Mouse (Mus musculus): ENCODE data around the gene Ckb. TPM values are rescaled to one million over a fixed set of nuclear protein-coding genes. Genes with fewer than 3 reads are reported as not detected.
A peak's percentile ranks its signal among the peaks of the same experiment; 100 is the strongest.
"Not testable (repeated sequence)": the region's sequence is repeated elsewhere in the genome, so short reads cannot be mapped to it uniquely, and the experiment has no call there.

Ckb gene
- polyA plus RNA-seq, 1 experiment from 2014 or later, result 1,552 TPM

DNA sequence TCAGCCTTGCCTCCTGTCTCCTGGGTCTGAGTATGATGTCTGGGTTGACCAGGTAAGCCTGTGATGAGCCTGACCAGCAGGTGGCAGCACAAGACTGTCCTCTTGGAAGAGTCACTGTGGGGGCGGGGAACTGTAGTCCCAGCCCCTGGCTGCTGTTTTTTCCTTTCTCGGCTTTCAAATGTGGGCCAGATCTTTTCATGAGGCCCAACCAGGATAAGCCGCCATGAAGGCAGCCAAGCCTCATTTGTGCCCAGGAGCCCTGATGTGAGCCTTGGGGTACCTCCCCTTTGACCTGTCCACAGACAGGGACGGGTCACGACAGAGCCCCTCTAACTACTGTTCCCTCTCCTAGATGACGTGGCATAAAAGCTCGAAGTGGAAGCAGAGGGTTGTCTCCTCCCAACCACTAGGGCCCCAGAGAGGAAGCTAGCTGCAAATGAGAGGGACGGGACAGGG lies 3.7 kb downstream of the Ckb start:
- Histone ChIP-seq H3K27me3 (replicated peaks; ENCODE audit: control insufficient read depth, insufficient read depth, low read length) (no peaks in the 10 kb centered on the region), H3K27ac (ENCODE audit: low read depth, low read length) (peak overlapping the region; percentile 78), H3K4me2 (ENCODE audit: low read length) (peak overlapping the region; percentile 95), H3K9me3 (replicated peaks; ENCODE audit: control insufficient read depth, low read length) (no peaks in the 10 kb centered on the region), H3K36me3 (ENCODE audit: control insufficient read depth, insufficient read depth, low read length) (peaks cover 39% of the 10 kb centered on the region), H3K4me1 (ENCODE audit: control insufficient read depth, insufficient read depth, low read length) (peaks cover 26% of the 10 kb centered on the region), H3K4me3 (ENCODE audit: low read depth, low read length) (peak overlapping the region; percentile 93), H3K9ac (ENCODE audit: low read length) (peak overlapping the region; percentile 95)
- DNase-seq (ENCODE audit: low spot score) (peak; percentile 97), ATAC-seq (peak; percentile 52)
- WGBS, result 2% methylated on average over 8 of the region's 8 CpGs

GRCm38 (mm10) chr12:111667421-111667820 lies 4.7 kb downstream of the Ckb start:
- WGBS, result 89% methylated on average over 5 of the region's 5 CpGs
- no peak for DNase-seq (ENCODE audit: low spot score)
- Histone ChIP-seq H3K27me3 (replicated peaks; ENCODE audit: control insufficient read depth, insufficient read depth, low read length) (no peaks in the 10 kb centered on the region), H3K9ac (ENCODE audit: low read length) (no peak overlapping the region), H3K9me3 (replicated peaks; ENCODE audit: control insufficient read depth, low read length) (no peaks in the 10 kb centered on the region), H3K27ac (ENCODE audit: low read depth, low read length) (no peak overlapping the region), H3K4me2 (ENCODE audit: low read length) (no peak overlapping the region), H3K36me3 (ENCODE audit: control insufficient read depth, insufficient read depth, low read length) (peaks cover 39% of the 10 kb centered on the region), H3K4me1 (ENCODE audit: control insufficient read depth, insufficient read depth, low read length) (peaks cover 19% of the 10 kb centered on the region), H3K4me3 (ENCODE audit: low read depth, low read length) (no peak overlapping the region)
- no peak for ATAC-seq

DNA sequence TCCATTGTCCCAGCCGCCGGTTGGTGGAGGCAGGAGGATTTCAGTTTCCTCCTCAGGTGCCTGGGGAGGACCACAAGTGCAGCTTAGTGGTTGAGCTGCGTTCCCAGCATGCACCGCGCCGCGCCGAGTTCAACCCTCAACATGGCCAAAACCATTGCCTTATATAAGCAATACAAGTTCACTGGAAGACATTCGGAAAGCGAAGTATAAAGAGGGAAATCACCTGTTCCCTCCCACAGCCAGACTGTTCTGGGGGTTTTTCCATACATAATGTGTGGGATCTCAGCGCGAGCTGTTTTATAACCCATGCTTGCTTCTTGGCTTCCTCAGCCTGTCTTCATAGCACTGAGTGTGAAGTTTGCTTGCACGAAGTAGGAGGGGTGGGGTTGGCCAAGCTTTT lies 5.8 kb downstream of the Ckb start:
- Histone ChIP-seq H3K4me2 (ENCODE audit: low read length) (no peak overlapping the region), H3K4me1 (ENCODE audit: control insufficient read depth, insufficient read depth, low read length) (peaks cover 19% of the 10 kb centered on the region), H3K27ac (ENCODE audit: low read depth, low read length) (no peak overlapping the region), H3K4me3 (ENCODE audit: low read depth, low read length) (no peak overlapping the region), H3K27me3 (replicated peaks; ENCODE audit: control insufficient read depth, insufficient read depth, low read length) (no peaks in the 10 kb centered on the region), H3K36me3 (ENCODE audit: control insufficient read depth, insufficient read depth, low read length) (peaks cover 39% of the 10 kb centered on the region), H3K9me3 (replicated peaks; ENCODE audit: control insufficient read depth, low read length) (no peaks in the 10 kb centered on the region), H3K9ac (ENCODE audit: low read length) (no peak overlapping the region)
- WGBS, result 83% methylated on average over 13 of the region's 13 CpGs
- ATAC-seq (no peak), DNase-seq (ENCODE audit: low spot score) (no peak)

GRCm38 (mm10) chr12:111665041-111665880 lies 6.9 kb downstream of the Ckb start:
- Histone ChIP-seq H3K4me3 (ENCODE audit: low read depth, low read length) (no peak overlapping the region), H3K4me2 (ENCODE audit: low read length) (no peak overlapping the region), H3K9me3 (replicated peaks; ENCODE audit: control insufficient read depth, low read length) (no peaks in the 10 kb centered on the region), H3K9ac (ENCODE audit: low read length) (no peak overlapping the region), H3K36me3 (ENCODE audit: control insufficient read depth, insufficient read depth, low read length) (peaks cover 35% of the 10 kb centered on the region), H3K4me1 (ENCODE audit: control insufficient read depth, insufficient read depth, low read length) (peaks cover 15% of the 10 kb centered on the region), H3K27me3 (replicated peaks; ENCODE audit: control insufficient read depth, insufficient read depth, low read length) (no peaks in the 10 kb centered on the region), H3K27ac (ENCODE audit: low read depth, low read length) (no peak overlapping the region)
- DNase-seq (ENCODE audit: low spot score) (no peak), ATAC-seq (no peak)
- WGBS, result 85% methylated on average over 13 of the region's 13 CpGs

- no peak for DNase-seq (ENCODE audit: low spot score)
Measured at GRCm38 (mm10) chr12:111664144-111664634, 7.9 kb downstream of the Ckb start.

GRCm38 (mm10) chr12:111663228-111664143 lies 8.7 kb downstream of the Ckb start:
- WGBS, result 80% methylated on average over 17 of the region's 17 CpGs
- Histone ChIP-seq H3K9me3 (replicated peaks; ENCODE audit: control insufficient read depth, low read length) (no peaks in the 10 kb centered on the region), H3K4me3 (ENCODE audit: low read depth, low read length) (no peak overlapping the region), H3K4me2 (ENCODE audit: low read length) (no peak overlapping the region), H3K4me1 (ENCODE audit: control insufficient read depth, insufficient read depth, low read length) (peaks cover under 1% of the 10 kb centered on the region), H3K9ac (ENCODE audit: low read length) (no peak overlapping the region), H3K36me3 (ENCODE audit: control insufficient read depth, insufficient read depth, low read length) (peaks cover 32% of the 10 kb centered on the region), H3K27ac (ENCODE audit: low read depth, low read length) (no peak overlapping the region), H3K27me3 (replicated peaks; ENCODE audit: control insufficient read depth, insufficient read depth, low read length) (no peaks in the 10 kb centered on the region)
- ATAC-seq, result no peak
- no peak for DNase-seq (ENCODE audit: low spot score)

More at GRCm38 (mm10) chr12:111664144-111664634, 7.9 kb downstream of the Ckb start:
- Histone ChIP-seq H3K4me1 (ENCODE audit: control insufficient read depth, insufficient read depth, low read length) (peaks cover 8% of the 10 kb centered on the region), H3K4me3 (ENCODE audit: low read depth, low read length) (no peak overlapping the region), H3K9ac (ENCODE audit: low read length) (no peak overlapping the region), H3K9me3 (replicated peaks; ENCODE audit: control insufficient read depth, low read length) (no peaks in the 10 kb centered on the region), H3K27ac (ENCODE audit: low read depth, low read length) (no peak overlapping the region), H3K4me2 (ENCODE audit: low read length) (no peak overlapping the region), H3K36me3 (ENCODE audit: control insufficient read depth, insufficient read depth, low read length) (peaks cover 34% of the 10 kb centered on the region), H3K27me3 (replicated peaks; ENCODE audit: control insufficient read depth, insufficient read depth, low read length) (no peaks in the 10 kb centered on the region)
- 54% methylated on average over 6 of the region's 6 CpGs for WGBS
- ATAC-seq, result no peak

GRCm38 (mm10) chr12:111661554-111661953 lies 10.6 kb downstream of the Ckb start:
- H3K4me1 ChIP-seq (ENCODE audit: control insufficient read depth, insufficient read depth, low read length); DNase-seq (ENCODE audit: low spot score); H3K27me3 ChIP-seq (replicated peaks; ENCODE audit: control insufficient read depth, insufficient read depth, low read length); H3K9ac ChIP-seq (ENCODE audit: low read length); H3K9me3 ChIP-seq (replicated peaks; ENCODE audit: control insufficient read depth, low read length); ATAC-seq; H3K27ac ChIP-seq (ENCODE audit: low read depth, low read length); H3K4me3 ChIP-seq (ENCODE audit: low read depth, low read length); H3K4me2 ChIP-seq (ENCODE audit: low read length): not testable (repeated sequence)
- H3K36me3 ChIP-seq (ENCODE audit: control insufficient read depth, insufficient read depth, low read length), result peaks cover 33% of the 10 kb centered on the region
- 97% methylated on average over 11 of the region's 11 CpGs for WGBS

GRCm38 (mm10) chr12:111660628-111661027 lies 11.5 kb downstream of the Ckb start:
- ATAC-seq, result no peak
- H3K4me3 ChIP-seq (ENCODE audit: low read depth, low read length), result no peak overlapping the region
- H3K9me3 ChIP-seq (replicated peaks; ENCODE audit: control insufficient read depth, low read length), result no peaks in the 10 kb centered on the region
- WGBS, result 94% methylated on average over 1 of the region's 1 CpGs
- H3K27ac ChIP-seq (ENCODE audit: low read depth, low read length), result no peak overlapping the region
- no peaks in the 10 kb centered on the region for H3K4me1 ChIP-seq (ENCODE audit: control insufficient read depth, insufficient read depth, low read length)
- H3K9ac ChIP-seq (ENCODE audit: low read length), result no peak overlapping the region
- no peak overlapping the region for H3K4me2 ChIP-seq (ENCODE audit: low read length)
- peaks cover 42% of the 10 kb centered on the region for H3K36me3 ChIP-seq (ENCODE audit: control insufficient read depth, insufficient read depth, low read length)
- no peak for DNase-seq (ENCODE audit: low spot score)
- H3K27me3 ChIP-seq (replicated peaks; ENCODE audit: control insufficient read depth, insufficient read depth, low read length), result no peaks in the 10 kb centered on the region
